Mouse (Mus musculus) limb, embryonic 14.5 days (tissue): ENCODE results near the gene Ncapg2. TPM values are rescaled to one million over a fixed set of nuclear protein-coding genes. Genes with fewer than 3 reads are reported as not detected.

ENCODE experiments used
- ATAC-seq: fragments of 200-750 bp; cut with Nextera tagmentation; 2 replicates; pipeline ENCODE4 v1.8.0; 2017; ENCODE audit warnings: low read depth, moderate number of reproducible peaks, moderate TSS enrichment; ENCODE audit not compliant: low FRiP score
- DNase-seq: peaks from one replicate; pipeline ENCODE4 v3.0.0-alpha.2; 2015; ENCODE audit warnings: low spot score
- H3K27ac ChIP-seq: fragments of 300-500 bp; sonication (generic); replicated peaks from 2 replicates; pipeline ENCODE4 v1.5.1; 2014; ENCODE audit warnings: low read depth, mild to moderate bottlenecking, low read length, moderate library complexity, mixed read lengths
- H3K27me3 ChIP-seq: fragments of 300-500 bp; sonication (generic); 2 replicates; pipeline ENCODE4 v1.6.1; 2014; ENCODE audit warnings: low read length, mixed read lengths; ENCODE audit not compliant: control insufficient read depth, insufficient read depth
- H3K36me3 ChIP-seq: fragments of 300-500 bp; sonication (generic); 2 replicates; pipeline ENCODE4 v1.6.1; 2014; ENCODE audit warnings: mild to moderate bottlenecking, low read length, moderate library complexity, mixed read lengths; ENCODE audit not compliant: control insufficient read depth, insufficient read depth
- H3K4me1 ChIP-seq: fragments of 300-500 bp; sonication (generic); 2 replicates; pipeline ENCODE4 v1.6.1; 2014; ENCODE audit warnings: antibody characterized with exemption, low read length, mixed read lengths; ENCODE audit not compliant: control insufficient read depth, insufficient read depth
- H3K4me2 ChIP-seq: fragments of 300-500 bp; sonication (generic); replicated peaks from 2 replicates; pipeline ENCODE4 v1.6.1; 2014; ENCODE audit warnings: low read depth, mild to moderate bottlenecking, low read length, moderate library complexity; ENCODE audit not compliant: severe bottlenecking
- H3K4me3 ChIP-seq: fragments of 300-500 bp; sonication (generic); replicated peaks from 2 replicates; pipeline ENCODE4 v1.5.1; 2014; ENCODE audit warnings: low read length
- H3K9ac ChIP-seq: fragments of 300-500 bp; sonication (generic); 2 replicates; pipeline ENCODE4 v1.6.1; 2014; ENCODE audit warnings: mild to moderate bottlenecking, low read depth, low read length, moderate library complexity; ENCODE audit not compliant: severe bottlenecking
- H3K9me3 ChIP-seq: fragments of 300-500 bp; sonication (generic); 2 replicates; pipeline ENCODE4 v1.6.1; 2016; ENCODE audit warnings: low read length; ENCODE audit not compliant: control insufficient read depth
- POLR2A ChIP-seq: fragments of 200-500 bp; IDR thresholded peaks from 2 replicates; pipeline ENCODE4 v1.8.0; 2012; ENCODE audit warnings: inconsistent platforms, mild to moderate bottlenecking, moderate library complexity, borderline replicate concordance; ENCODE audit not compliant: insufficient read depth, insufficient read length; ENCODE audit errors: extremely low read depth
- WGBS: fragments of 180-500 bp; shearing (Covaris S2); extraction: QIAGEN DNeasy Blood & Tissue Kit; methylation state at CpG from one replicate; pipeline ENCODE4 v1.1.7; 2014; 5-methylcytosine and 5-hydroxymethylcytosine counted together
- polyA plus RNA-seq, 2 experiments: library from polyadenylated mRNA; depleted of rRNA in 1 of 2; stranded (reverse) in 1 of 2; unstranded in 1 of 2; fragments of >200 nt; fragmentation: Nextera tagmentation in 1 of 2; extraction: Ambion mirVana in 1 of 2; gene quantifications; 2 replicates each; pipeline versions ENCODE4 v1.2.1 to v1.2.3; 2012 to 2014

Ncapg2 gene
- polyA plus RNA-seq, 2 experiments: 24.1 to 37.4 TPM

GRCm38 (mm10) chr12:116483581-116483980 lies 78.4 kb downstream of the Ncapg2 start:
- Histone ChIP-seq H3K9me3 (no peaks in the 10 kb centered on the region), H3K4me3 (no peak overlapping the region), H3K27me3 (peaks cover 14% of the 10 kb centered on the region; the same call in 1 of the 2 replicates), H3K9ac (no peak overlapping the region), H3K4me2 (no peak overlapping the region), H3K36me3 (no peaks in the 10 kb centered on the region), H3K27ac (no peak overlapping the region), H3K4me1 (peaks cover 8% of the 10 kb centered on the region; the same call in 1 of the 2 replicates)
- no peak for TF ChIP-seq POLR2A
- DNase-seq (no peak), ATAC-seq (no peak)
- 65% methylated on average over 2 of the region's 2 CpGs for WGBS

- H3K4me2 ChIP-seq: peak overlapping the region; percentile 96; the same call in 1 of the 2 replicates
- 79% methylated on average over 8 of the region's 8 CpGs for WGBS
- no peak for TF ChIP-seq POLR2A
- no peak overlapping the region for H3K27ac ChIP-seq
- H3K9ac ChIP-seq: no peak overlapping the region
- no peak for DNase-seq
- H3K27me3 ChIP-seq: peaks cover 14% of the 10 kb centered on the region; the same call in 1 of the 2 replicates
- peaks cover 8% of the 10 kb centered on the region; the same call in 1 of the 2 replicates for H3K4me1 ChIP-seq
- no peaks in the 10 kb centered on the region for H3K9me3 ChIP-seq
- no peaks in the 10 kb centered on the region for H3K36me3 ChIP-seq
- no peak overlapping the region for H3K4me3 ChIP-seq
- ATAC-seq: peak; percentile 7; the same call in 1 of the 2 replicates
Measured at GRCm38 (mm10) chr12:116484991-116485390, 79.8 kb downstream of the Ncapg2 start.

- peak within 1 kb of the TSS; percentile 96 for H3K4me2 ChIP-seq
- H3K27me3 ChIP-seq: peaks cover 14% of the 10 kb centered on the region; the same call in 1 of the 2 replicates
- H3K4me3 ChIP-seq: peak within 1 kb of the TSS; percentile 49
- peak; percentile 90 for ATAC-seq
- DNase-seq: peak; percentile 72
- H3K4me1 ChIP-seq: peaks cover 8% of the 10 kb centered on the region; the same call in 1 of the 2 replicates
- H3K36me3 ChIP-seq: no peaks in the 10 kb centered on the region
- H3K27ac ChIP-seq: no peak within 1 kb of the TSS
- TF ChIP-seq POLR2A: no peak
- no peaks in the 10 kb centered on the region for H3K9me3 ChIP-seq
- peak within 1 kb of the TSS; percentile 38; the same call in 1 of the 2 replicates for H3K9ac ChIP-seq
- 0% methylated on average over 49 of the region's 86 CpGs for WGBS
Measured at GRCm38 (mm10) chr12:116485591-116486403, 80.6 kb downstream of the Ncapg2 start, which contains the start of gene Ptprn2. Ptprn2 (plus strand) TSS chr12:116485720.

- peaks cover 8% of the 10 kb centered on the region; the same call in 1 of the 2 replicates for H3K4me1 ChIP-seq
- no peaks in the 10 kb centered on the region for H3K36me3 ChIP-seq
- ATAC-seq (no peak), DNase-seq (no peak)
- peak overlapping the region; percentile 49 for H3K4me3 ChIP-seq
- no peak overlapping the region for H3K9ac ChIP-seq
- no peaks in the 10 kb centered on the region for H3K9me3 ChIP-seq
- H3K27ac ChIP-seq: no peak overlapping the region
- peaks cover 14% of the 10 kb centered on the region; the same call in 1 of the 2 replicates for H3K27me3 ChIP-seq
- 4% methylated on average over 9 of the region's 10 CpGs for WGBS
- TF ChIP-seq POLR2A: no peak
- H3K4me2 ChIP-seq: peak overlapping the region; percentile 96
Measured at GRCm38 (mm10) chr12:116486404-116486730, 81.2 kb downstream of the Ncapg2 start.

- Histone ChIP-seq H3K9me3 (no peaks in the 10 kb centered on the region), H3K9ac (no peak overlapping the region), H3K4me1 (peaks cover 8% of the 10 kb centered on the region; the same call in 1 of the 2 replicates), H3K36me3 (no peaks in the 10 kb centered on the region), H3K27me3 (peaks cover 14% of the 10 kb centered on the region; the same call in 1 of the 2 replicates), H3K27ac (no peak overlapping the region), H3K4me2 (no peak overlapping the region), H3K4me3 (no peak overlapping the region)
- no peak for ATAC-seq
- DNase-seq: no peak
- TF ChIP-seq POLR2A: no peak
- 77% methylated on average over 8 of the region's 8 CpGs for WGBS
Measured at GRCm38 (mm10) chr12:116488836-116489235, 83.6 kb downstream of the Ncapg2 start.
